Mouse (Mus musculus): ENCODE data around the gene Zbtb7a. TPM values are rescaled to one million over a fixed set of nuclear protein-coding genes. Genes with fewer than 3 reads are reported as not detected.
"Not testable (repeated sequence)": the region's sequence is repeated elsewhere in the genome, so short reads cannot be mapped to it uniquely, and the experiment has no call there.

Zbtb7a gene
- polyA plus RNA-seq, 1 experiment from 2014 or later: 19.7 TPM

GRCm38 (mm10) chr10:81152609-81153008 is 17.6 kb downstream of the Zbtb7a start:
- peaks cover 86% of the 10 kb centered on the region for H3K36me3 ChIP-seq
- no peaks in the 10 kb centered on the region for H3K9me3 ChIP-seq
- no peaks in the 10 kb centered on the region for H3K4me1 ChIP-seq (replicated peaks)
- no peaks in the 10 kb centered on the region for H3K27me3 ChIP-seq
- no peak for ATAC-seq (ENCODE audit: insufficient number of reproducible peaks, insufficient read depth, low FRiP score, low TSS enrichment, low read depth)
- no peak overlapping the region for H3K9ac ChIP-seq (replicated peaks)
- 78% methylated on average over 12 of the region's 12 CpGs for WGBS
- H3K4me3 ChIP-seq (replicated peaks): no peak overlapping the region
- no peak overlapping the region for H3K4me2 ChIP-seq
- peak overlapping the region; percentile 50; the same call in 1 of the 2 replicates for H3K27ac ChIP-seq

GRCm38 (mm10) chr10:81154313-81154712 is 19.3 kb downstream of the Zbtb7a start:
- Histone ChIP-seq H3K27me3 (no peaks in the 10 kb centered on the region), H3K27ac (peak overlapping the region; percentile 50; the same call in 1 of the 2 replicates), H3K9ac (replicated peaks) (no peak overlapping the region), H3K36me3 (peaks cover 86% of the 10 kb centered on the region), H3K9me3 (no peaks in the 10 kb centered on the region), H3K4me3 (replicated peaks) (no peak overlapping the region), H3K4me1 (replicated peaks) (no peaks in the 10 kb centered on the region), H3K4me2 (no peak overlapping the region)
- WGBS: 93% methylated on average over 12 of the region's 12 CpGs
- ATAC-seq (ENCODE audit: insufficient number of reproducible peaks, insufficient read depth, low FRiP score, low TSS enrichment, low read depth): no peak

DNA sequence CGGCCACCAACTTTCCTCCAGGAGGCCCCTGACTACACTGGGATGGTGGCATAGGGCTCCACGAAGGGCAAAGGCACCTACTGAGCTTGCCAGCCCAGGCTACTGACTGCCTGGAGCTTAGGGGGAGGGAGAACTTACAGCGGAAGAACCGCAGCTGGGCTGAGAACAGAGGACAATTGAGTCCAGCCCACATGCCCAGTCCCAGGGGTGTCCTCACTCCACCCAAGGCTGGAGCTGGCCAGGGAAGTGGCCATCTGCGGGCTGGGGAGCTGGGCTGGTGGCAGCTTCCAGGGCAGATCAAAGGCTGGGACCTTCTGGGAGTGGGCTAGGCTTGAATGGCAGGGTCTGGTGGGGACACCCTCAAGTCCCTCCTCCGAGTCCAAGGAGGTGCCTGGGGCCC is 19.7 kb downstream of the Zbtb7a start:
- no peak overlapping the region for H3K4me3 ChIP-seq (replicated peaks)
- peaks cover 83% of the 10 kb centered on the region for H3K36me3 ChIP-seq
- H3K9me3 ChIP-seq: no peaks in the 10 kb centered on the region
- H3K27me3 ChIP-seq: no peaks in the 10 kb centered on the region
- H3K4me1 ChIP-seq (replicated peaks): no peaks in the 10 kb centered on the region
- H3K27ac ChIP-seq: peak overlapping the region; percentile 50; the same call in 1 of the 2 replicates
- no peak overlapping the region for H3K4me2 ChIP-seq
- 78% methylated on average over 6 of the region's 6 CpGs for WGBS
- H3K9ac ChIP-seq (replicated peaks): no peak overlapping the region
- no peak for ATAC-seq (ENCODE audit: insufficient number of reproducible peaks, insufficient read depth, low FRiP score, low TSS enrichment, low read depth)

DNA sequence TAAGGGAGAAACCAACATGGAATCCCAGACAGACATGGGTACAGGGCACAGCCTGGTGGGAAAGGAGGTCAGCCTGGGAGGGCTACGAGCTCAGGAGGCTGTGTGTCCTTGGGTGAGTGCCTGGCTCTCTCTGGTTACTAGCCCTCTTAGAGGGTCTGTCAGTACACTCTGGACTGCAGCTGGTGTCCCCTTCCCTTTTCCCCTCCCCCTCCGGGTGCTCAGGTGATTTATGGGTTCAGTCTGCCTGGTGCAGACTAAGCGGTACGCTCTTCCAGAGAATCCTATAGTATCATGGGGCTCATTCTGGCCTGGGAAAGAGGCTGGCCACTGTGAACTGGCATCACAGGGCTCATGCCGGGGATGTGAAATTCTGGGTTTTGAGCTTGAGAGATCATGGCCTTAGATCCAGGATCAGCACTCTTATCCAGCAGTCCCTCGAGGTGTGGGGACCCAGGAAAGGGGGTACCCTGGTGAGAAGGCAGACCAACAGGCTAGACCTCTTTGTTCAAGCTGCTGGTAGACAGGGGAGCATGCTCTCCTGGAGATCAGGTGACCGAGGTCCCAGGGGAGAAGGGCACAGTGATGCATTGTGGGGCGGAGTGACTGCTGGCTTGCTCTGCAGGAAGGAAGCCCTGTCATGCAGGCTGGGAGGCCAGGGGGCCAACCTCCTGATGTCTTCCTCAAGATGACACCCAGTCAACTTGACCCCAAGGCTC is 26.7 kb downstream of the Zbtb7a start:
- 65% methylated on average over 8 of the region's 8 CpGs for WGBS
- H3K27me3 ChIP-seq: no peaks in the 10 kb centered on the region
- peaks cover 26% of the 10 kb centered on the region for H3K4me1 ChIP-seq (replicated peaks)
- no peak overlapping the region for H3K27ac ChIP-seq
- no peak overlapping the region for H3K4me2 ChIP-seq
- 0 out of 2 replicates have a peak overlapping the region, but pooled peaks have one; percentile 4 for H3K4me3 ChIP-seq (replicated peaks)
- peaks cover 83% of the 10 kb centered on the region for H3K36me3 ChIP-seq
- H3K9me3 ChIP-seq: no peaks in the 10 kb centered on the region
- no peak for ATAC-seq (ENCODE audit: insufficient number of reproducible peaks, insufficient read depth, low FRiP score, low TSS enrichment, low read depth)
- no peak overlapping the region for H3K9ac ChIP-seq (replicated peaks)

DNA sequence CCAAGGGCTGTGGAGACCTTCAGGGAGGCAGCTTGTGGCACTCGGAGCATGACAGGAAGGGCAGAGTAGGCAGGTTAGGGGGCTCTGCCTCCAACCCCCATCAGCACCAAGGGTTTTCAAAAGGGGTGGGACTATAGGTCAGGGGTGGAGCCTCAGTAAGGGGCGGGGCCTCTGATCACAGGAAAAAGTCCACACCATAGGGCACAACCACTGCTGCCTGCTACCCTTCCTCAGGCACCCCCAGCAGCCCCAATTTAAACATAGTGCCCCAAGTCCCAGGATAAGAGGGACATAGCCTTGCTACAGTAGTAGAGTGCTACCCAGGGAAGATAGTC is 27.3 kb downstream of the Zbtb7a start:
- Histone ChIP-seq H3K9ac (replicated peaks) (no peak overlapping the region), H3K4me1 (replicated peaks) (peaks cover 29% of the 10 kb centered on the region), H3K4me3 (replicated peaks) (0 out of 2 replicates have a peak overlapping the region, but pooled peaks have one; percentile 4), H3K27me3 (no peaks in the 10 kb centered on the region), H3K9me3 (no peaks in the 10 kb centered on the region), H3K27ac (no peak overlapping the region), H3K4me2 (no peak overlapping the region), H3K36me3 (peaks cover 78% of the 10 kb centered on the region)
- ATAC-seq (ENCODE audit: insufficient number of reproducible peaks, insufficient read depth, low FRiP score, low TSS enrichment, low read depth): no peak
- WGBS: 80% methylated on average over 2 of the region's 2 CpGs

DNA sequence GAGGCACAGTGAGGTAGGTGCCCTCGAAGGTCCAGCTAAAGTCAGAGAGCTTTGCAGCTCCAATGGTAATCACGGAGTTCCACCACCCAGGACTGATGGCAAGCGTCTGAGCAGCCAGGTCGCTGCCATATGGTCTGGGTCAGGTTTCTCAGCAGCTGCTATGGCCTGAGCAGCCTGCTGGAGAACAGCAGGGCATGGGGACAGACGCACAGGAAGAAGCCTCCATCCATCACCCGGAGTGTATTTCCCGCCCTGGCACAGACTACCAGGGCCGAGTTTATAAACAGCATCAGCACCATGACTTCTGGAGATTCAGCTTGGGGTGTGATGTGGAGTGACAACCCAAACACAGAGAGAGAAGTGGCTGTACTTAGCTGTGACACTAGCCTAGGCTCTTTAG is 30.1 kb downstream of the Zbtb7a start:
- Histone ChIP-seq H3K9ac (replicated peaks) (no peak overlapping the region), H3K36me3 (peaks cover 53% of the 10 kb centered on the region), H3K4me1 (replicated peaks) (peaks cover 36% of the 10 kb centered on the region), H3K27ac (no peak overlapping the region), H3K4me3 (replicated peaks) (no peak overlapping the region), H3K27me3 (no peaks in the 10 kb centered on the region), H3K4me2 (no peak overlapping the region), H3K9me3 (no peaks in the 10 kb centered on the region)
- no peak for ATAC-seq (ENCODE audit: insufficient number of reproducible peaks, insufficient read depth, low FRiP score, low TSS enrichment, low read depth)
- WGBS: 62% methylated on average over 8 of the region's 8 CpGs

DNA sequence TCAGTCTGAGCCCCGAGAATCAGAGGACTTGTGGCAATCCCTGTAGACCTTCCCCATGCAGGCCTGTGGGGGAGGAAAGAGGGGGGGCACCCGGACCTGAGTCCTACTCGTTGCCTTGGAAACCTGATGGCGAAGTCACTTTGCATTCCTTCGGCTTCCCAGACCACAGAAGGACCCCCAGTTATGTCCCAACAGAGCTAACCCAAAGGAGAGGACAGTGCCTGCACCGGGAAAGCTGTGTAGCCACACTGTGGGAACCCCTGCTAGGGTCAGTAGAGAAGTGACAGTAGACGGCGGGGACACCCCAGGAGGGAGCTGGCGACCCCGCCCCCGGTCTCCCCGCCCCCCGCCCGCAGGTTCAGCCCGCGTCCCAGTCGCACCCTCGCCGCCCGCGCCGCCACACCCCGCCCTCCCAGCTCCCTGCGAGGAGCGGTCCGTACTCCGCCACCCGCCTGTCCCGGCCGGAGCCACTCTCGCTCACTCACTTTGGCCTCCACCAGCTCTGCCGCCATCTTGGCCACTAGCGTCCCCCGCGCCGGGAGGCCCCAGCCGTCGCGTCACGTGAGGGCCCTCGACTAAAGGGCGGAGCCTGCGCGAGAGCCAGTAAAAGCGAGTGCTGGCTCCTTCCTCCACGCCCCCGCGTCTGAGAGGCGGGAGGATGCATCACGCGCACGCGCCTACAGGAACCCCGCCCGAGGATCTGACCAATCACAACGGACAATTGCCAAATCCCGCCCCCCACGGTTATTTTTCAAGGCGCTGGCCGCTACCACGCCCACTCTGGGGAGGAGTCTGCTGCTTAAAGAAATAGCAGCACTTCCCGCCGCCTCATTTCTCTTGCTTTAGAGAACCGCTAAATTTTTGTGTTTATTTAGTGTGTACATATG is 32.4 kb downstream of the Zbtb7a start, which contains the start of gene Pias4:
Pias4 (minus strand) TSS at position 724 of the 887 bp plus-strand sequence.
- H3K4me3 ChIP-seq (replicated peaks): peak within 1 kb of the TSS; percentile 93
- peak within 1 kb of the TSS; percentile 92 for H3K4me2 ChIP-seq
- ATAC-seq (ENCODE audit: insufficient number of reproducible peaks, insufficient read depth, low FRiP score, low TSS enrichment, low read depth): peak; percentile 74
- H3K27me3 ChIP-seq: no peaks in the 10 kb centered on the region
- under 1% methylated on average over 61 of the region's 64 CpGs for WGBS
- H3K36me3 ChIP-seq: peaks cover 30% of the 10 kb centered on the region
- H3K4me1 ChIP-seq (replicated peaks): peaks cover 26% of the 10 kb centered on the region
- H3K27ac ChIP-seq: peak within 1 kb of the TSS; percentile 84
- peak within 1 kb of the TSS; percentile 85 for H3K9ac ChIP-seq (replicated peaks)
- H3K9me3 ChIP-seq: no peaks in the 10 kb centered on the region

DNA sequence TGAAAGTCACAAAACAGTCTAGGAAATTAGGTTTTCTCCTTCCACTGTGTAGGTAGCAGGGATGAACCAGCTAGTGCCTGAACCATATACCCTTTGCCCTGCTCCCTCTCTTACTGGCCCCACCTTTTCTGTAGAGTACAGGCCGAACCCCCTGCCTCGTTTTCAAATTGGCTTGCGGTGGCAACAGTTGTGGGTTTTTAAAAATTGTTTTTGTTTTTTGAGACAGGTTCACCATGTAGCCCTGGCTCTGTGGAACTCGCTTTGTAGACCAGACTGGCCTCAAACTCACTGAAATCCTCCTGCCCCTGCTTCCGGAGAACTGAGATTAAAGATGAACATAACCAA is 33.0 kb downstream of the Zbtb7a start:
- 7% methylated on average over 5 of the region's 5 CpGs for WGBS
- no peaks in the 10 kb centered on the region for H3K9me3 ChIP-seq
- peaks cover 26% of the 10 kb centered on the region for H3K36me3 ChIP-seq
- peak overlapping the region; percentile 42; the same call in 1 of the 2 replicates for H3K9ac ChIP-seq (replicated peaks)
- H3K27me3 ChIP-seq: no peaks in the 10 kb centered on the region
- peak; percentile 52 for ATAC-seq (ENCODE audit: insufficient number of reproducible peaks, insufficient read depth, low FRiP score, low TSS enrichment, low read depth)
- H3K27ac ChIP-seq: peak overlapping the region; percentile 84
- peak overlapping the region; percentile 76 for H3K4me2 ChIP-seq
- H3K4me1 ChIP-seq (replicated peaks): peaks cover 23% of the 10 kb centered on the region
- peak overlapping the region; percentile 93 for H3K4me3 ChIP-seq (replicated peaks)

GRCm38 (mm10) chr10:81168521-81169244 is 33.7 kb downstream of the Zbtb7a start:
- Histone ChIP-seq H3K36me3 (peaks cover 19% of the 10 kb centered on the region), H3K9ac (replicated peaks) (peak overlapping the region; percentile 42; the same call in 1 of the 2 replicates), H3K4me3 (replicated peaks) (peak overlapping the region; percentile 93), H3K27me3 (no peaks in the 10 kb centered on the region), H3K27ac (peak overlapping the region; percentile 84), H3K4me1 (replicated peaks) (peaks cover 29% of the 10 kb centered on the region), H3K4me2 (peak overlapping the region; percentile 76), H3K9me3 (no peaks in the 10 kb centered on the region)
- WGBS: 3% methylated on average over 29 of the region's 29 CpGs
- ATAC-seq (ENCODE audit: insufficient number of reproducible peaks, insufficient read depth, low FRiP score, low TSS enrichment, low read depth): no peak

- H3K4me3 ChIP-seq (replicated peaks): not testable (repeated sequence)
Measured at GRCm38 (mm10) chr10:81169411-81169900, 34.4 kb downstream of the Zbtb7a start.

More at GRCm38 (mm10) chr10:81169411-81169900, 34.4 kb downstream of the Zbtb7a start:
- peaks cover 12% of the 10 kb centered on the region for H3K36me3 ChIP-seq
- H3K9ac ChIP-seq (replicated peaks); H3K27me3 ChIP-seq; H3K9me3 ChIP-seq; ATAC-seq (ENCODE audit: insufficient number of reproducible peaks, insufficient read depth, low FRiP score, low TSS enrichment, low read depth); H3K27ac ChIP-seq: not testable (repeated sequence)
- peak overlapping the region; percentile 76 for H3K4me2 ChIP-seq
- H3K4me1 ChIP-seq (replicated peaks): peaks cover 37% of the 10 kb centered on the region
- 66% methylated on average over 5 of the region's 14 CpGs for WGBS
